Mouse (Mus musculus) mouse embryonic stem cell (cell line): Measurements from ENCODE around the gene Zfand2a.

ENCODE experiments used
- in situ Hi-C, 2 experiments: fragments of 300-500 bp; cut with MboI; formaldehyde crosslinking; loops; 1 replicate in 1 of 2; 3 replicates in 1 of 2; pipeline ENCODE4 v1.14.3; 2019 to 2020; ENCODE audit warnings: low sequenced_read_pairs in 2 of 2, low pct_unique_long_range_greater_than_20kb in 1 of 2, mixed read lengths in 1 of 2; ENCODE audit not compliant: unreplicated experiment in 1 of 2

Zfand2a gene

DNA sequence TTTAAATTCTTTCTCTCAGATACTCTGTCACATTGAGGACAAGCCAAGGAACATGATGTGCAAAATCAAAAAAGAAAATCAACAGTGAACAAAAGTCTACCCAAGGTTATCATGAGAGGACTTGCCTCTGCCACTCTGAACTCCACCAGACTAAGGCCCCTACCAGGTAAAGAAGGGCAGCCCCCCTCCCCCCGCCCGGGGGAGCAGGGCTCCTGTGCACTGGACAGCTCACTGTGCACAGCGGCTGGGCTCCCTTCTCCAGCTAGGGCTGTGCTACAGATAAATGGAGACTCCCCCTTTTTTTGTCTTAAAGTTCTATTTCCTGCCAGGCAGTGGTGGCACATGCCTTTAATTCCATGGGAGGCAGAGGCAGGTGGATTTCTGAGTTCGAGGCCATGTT lies 46.6 kb downstream of the Zfand2a start:
- in situ Hi-C loops: no loop called here

DNA sequence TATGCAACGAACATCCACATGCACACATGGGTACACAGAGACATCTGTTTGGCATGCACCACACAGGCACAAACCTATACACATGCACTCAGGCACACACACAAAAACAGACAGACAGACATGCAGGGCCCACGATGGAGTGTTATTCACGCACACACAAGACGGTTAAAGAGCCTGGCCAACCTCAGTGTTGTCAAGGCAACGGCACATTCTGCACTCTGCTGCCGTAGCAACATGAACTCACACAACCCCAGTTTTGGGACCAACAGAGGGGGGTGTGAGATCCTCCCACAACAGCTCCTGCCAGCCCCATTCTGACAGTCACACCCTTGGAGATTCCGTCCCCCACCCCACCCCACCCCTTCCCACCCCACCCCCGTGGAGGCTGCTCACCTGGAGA lies 49.4 kb downstream of the Zfand2a start:
- in situ Hi-C loops: no loop called here

GRCm38 (mm10) chr5:139433842-139434568 lies 50.3 kb downstream of the Zfand2a start:
- in situ Hi-C loops: no loop called here

DNA sequence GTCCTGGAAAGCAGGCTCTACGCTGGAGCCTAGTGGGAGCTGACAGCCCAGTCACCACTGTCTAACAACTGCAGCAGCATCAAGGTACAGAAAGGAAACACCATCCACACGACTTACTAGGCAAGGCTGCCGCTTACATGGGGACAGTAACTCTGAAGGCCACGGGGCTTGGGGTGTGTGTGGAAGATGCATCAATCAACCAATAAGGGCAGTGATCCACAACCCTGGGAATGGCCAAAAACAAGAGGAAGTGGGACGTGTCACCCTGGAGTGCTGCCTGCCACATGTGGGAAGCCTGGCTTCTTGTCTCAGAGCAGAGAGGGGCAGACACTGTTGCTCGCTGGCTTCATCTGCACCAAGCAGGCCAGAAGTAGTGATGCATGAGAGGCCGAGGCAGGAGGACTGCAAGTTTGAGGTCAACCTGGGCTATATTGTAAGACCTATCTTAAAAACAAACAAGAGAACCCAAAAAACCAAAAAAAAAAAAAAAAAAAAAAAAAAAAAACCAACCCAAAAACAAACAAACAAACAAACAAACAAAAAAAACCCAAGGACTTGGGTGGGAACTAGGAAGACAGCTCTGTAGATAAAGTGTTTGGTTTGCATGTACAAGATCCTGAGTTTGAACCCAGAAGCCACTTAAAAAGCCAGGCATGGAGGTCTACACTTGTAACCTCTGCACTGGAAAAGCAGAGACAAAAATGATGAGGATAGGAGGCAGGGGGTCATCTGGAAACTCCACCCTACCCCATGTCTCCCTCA lies 51.4 kb downstream of the Zfand2a start:
- in situ Hi-C loops: no loop called here

GRCm38 (mm10) chr5:139432333-139432732 lies 52.0 kb downstream of the Zfand2a start:
- in situ Hi-C loops: no loop called here

GRCm38 (mm10) chr5:139429818-139430341 lies 54.5 kb downstream of the Zfand2a start:
- in situ Hi-C loops: no loop called here

DNA sequence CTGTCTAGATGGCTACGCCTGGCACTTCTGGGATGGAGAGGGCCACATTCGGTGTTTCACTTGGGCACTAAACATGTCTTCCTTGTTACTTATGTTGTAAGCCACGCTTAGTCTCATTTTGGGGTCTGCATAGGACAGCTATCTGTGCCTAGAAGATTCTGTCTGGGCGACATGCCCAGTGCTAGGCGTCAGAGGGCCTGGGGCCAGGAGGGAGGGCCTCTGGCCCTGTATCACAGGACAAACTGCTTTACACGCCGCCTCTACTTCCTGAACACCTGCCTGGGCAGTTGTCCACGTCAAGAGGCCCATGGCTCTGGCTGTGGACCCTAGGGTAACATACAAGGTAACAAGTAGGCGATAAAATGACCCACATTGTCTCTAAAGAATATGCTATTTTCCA lies 56.4 kb downstream of the Zfand2a start:
- in situ Hi-C loops: no loop called here

DNA sequence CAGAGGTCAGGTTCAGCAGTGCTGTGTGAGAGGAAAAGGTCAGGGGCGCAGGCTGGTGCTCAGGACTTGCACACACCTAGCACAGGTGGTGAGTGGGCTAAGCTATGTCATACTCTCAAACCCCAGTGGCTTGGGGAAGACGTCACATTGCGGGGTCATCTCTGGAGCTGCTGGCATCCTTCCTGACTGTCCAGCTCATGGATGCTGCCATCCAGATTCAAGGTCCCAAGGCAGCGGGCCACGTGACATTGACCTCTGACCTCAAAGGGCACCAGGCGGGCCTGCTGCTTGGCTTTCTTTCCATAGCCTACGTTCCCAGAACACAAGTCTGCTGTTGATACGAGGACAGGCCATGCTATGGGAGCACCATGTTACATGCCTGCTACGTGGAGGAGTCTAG lies 57.3 kb downstream of the Zfand2a start:
- in situ Hi-C loops: no loop called here

DNA sequence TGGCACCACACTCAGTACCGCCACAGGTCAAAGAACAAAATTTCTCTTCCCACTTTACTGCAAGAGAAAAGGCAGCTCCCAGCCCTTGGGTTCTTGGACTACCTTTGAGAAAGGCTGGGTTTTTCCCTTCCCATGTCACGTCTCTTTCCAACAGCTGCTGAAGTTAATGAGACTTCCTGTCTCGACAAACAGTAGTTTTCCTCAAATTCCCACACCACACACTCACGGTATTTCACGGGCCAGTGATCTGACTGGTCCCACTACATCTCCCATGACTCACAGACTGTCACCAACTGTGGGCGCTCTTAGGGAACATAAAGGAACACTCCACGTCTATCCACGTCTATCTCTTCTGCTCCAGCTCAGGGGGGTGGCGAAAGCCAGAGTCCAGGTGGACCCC lies 59.2 kb downstream of the Zfand2a start:
- in situ Hi-C loops: no loop called here

DNA sequence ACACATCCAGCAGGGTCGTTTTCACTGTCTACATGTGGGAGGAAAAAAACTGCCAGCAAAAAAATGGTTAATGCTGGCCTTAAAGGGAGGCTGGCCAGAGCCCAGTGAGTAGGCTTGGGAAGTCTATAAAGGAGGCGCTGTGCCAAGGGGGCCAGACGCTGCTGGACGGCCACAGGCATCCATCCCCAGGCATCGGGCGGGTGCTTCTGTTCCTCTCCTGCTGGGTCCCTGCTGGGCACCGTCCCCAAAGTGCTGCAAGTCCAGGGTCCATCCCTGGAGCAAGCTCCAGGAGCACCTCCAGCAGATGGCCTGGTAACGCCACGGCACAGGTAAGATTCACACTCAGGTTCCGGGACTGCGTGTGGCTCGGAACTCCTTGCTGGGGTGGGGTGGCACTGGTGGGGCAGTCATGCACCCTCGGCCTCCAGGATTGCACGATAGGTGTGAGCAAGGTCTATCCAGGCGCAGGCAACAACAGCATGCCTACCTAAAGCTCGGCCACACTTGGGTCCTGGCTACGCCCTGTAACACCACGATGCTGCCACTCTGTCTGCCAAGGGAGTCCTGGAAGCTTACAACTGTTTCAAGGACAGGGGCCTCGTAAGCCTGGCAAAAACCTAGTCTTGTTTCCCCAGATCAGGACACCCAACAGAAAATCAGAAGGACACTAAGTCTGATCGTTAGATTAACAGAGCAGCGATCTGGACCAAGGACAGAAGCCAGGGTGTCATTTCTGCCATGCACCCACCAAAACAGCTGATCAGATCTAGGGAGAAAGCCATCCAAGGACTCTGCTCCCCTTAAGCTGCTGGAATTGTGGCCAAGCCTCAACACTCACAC lies 61.1 kb downstream of the Zfand2a start, which contains the start of gene Gper1:
Gene Gper1 (plus strand): TSS at position 126 of the 840 bp plus-strand sequence.
- in situ Hi-C loops: no loop called here
